Mouse (Mus musculus) myocyte (in vitro differentiated cells): ENCODE data around the gene Midn.

ENCODE experiments used
- CEBPB ChIP-seq: IDR thresholded peaks from 2 replicates; pipeline ENCODE4 v1.6.1; 2011; ENCODE audit warnings: mild to moderate bottlenecking, moderate library complexity; ENCODE audit not compliant: poor library complexity, insufficient read depth, severe bottlenecking
- MAX ChIP-seq: IDR thresholded peaks from one replicate; pipeline ENCODE4 v1.6.1; 2011; ENCODE audit warnings: low read depth, mild to moderate bottlenecking, control low read depth
- POLR2A ChIP-seq: IDR thresholded peaks from one replicate; pipeline ENCODE4 v1.6.1; 2011; ENCODE audit warnings: low read depth, mild to moderate bottlenecking, control low read depth, moderate library complexity; ENCODE audit not compliant: insufficient read length
- POLR2AphosphoS2 ChIP-seq: IDR thresholded peaks from one replicate; pipeline ENCODE4 v1.6.1; 2011; ENCODE audit warnings: low read depth, control low read depth; ENCODE audit not compliant: insufficient read length
- SRF ChIP-seq: IDR thresholded peaks from one replicate; pipeline ENCODE4 v1.6.1; 2011; ENCODE audit warnings: low read depth; ENCODE audit not compliant: control insufficient read depth, insufficient read length
- TCF12 ChIP-seq: IDR thresholded peaks from one replicate; pipeline ENCODE4 v1.6.1; 2011; ENCODE audit warnings: mild to moderate bottlenecking, control low read depth; ENCODE audit not compliant: poor library complexity, insufficient read depth, severe bottlenecking
- USF1 ChIP-seq: IDR thresholded peaks from one replicate; pipeline ENCODE4 v1.6.1; 2011; ENCODE audit warnings: low read depth, mild to moderate bottlenecking, control low read depth, moderate library complexity

DNA sequence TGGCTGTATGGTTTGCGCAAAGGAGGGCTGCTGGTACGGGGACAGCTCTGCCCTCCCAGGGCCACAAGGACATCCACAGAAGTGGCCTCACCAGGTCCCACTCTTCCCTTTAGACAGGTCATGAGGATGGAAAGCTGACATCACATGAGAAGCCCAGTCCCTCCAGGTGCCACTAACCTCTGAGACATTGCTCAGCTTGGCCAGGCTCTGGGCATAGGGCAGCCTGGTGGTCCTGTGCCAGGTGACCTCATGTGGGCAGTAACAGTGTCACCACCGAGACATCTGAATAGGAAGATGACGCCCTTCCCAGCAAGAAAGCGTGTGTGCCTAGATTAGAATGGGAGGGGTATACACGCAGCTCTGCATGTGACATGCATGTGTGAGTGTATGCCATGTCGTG lies 34.5 kb downstream of the Midn start:
- TF ChIP-seq USF1 (no peak), SRF (no peak), POLR2A (no peak), TCF12 (no peak), CEBPB (no peak), POLR2AphosphoS2 (no peak), MAX (no peak)
